Mouse (Mus musculus): ENCODE data around the gene Csf3. TPM values are rescaled to one million over a fixed set of nuclear protein-coding genes. Genes with fewer than 3 reads are reported as not detected.
"Not testable (repeated sequence)": the region's sequence is repeated elsewhere in the genome, so short reads cannot be mapped to it uniquely, and the experiment has no call there.

Csf3 gene
- not detected for total RNA-seq (2021)
- long read RNA-seq: 0 reads

GRCm38 (mm10) chr11:98701213-98701670, at the start of gene Csf3:
Gene Csf3 (plus strand): TSS chr11:98701263.
- DNase-seq (ENCODE audit: low spot score in 2 of 2): no peak

- peak in 1 of 2 experiments; percentile 28 for DNase-seq (ENCODE audit: low spot score in 2 of 2)
Measured at GRCm38 (mm10) chr11:98655076-98655475, 46.0 kb upstream of the Csf3 start.

- peak; percentile 25 to 73 for DNase-seq (ENCODE audit: low spot score in 2 of 2)
Measured at GRCm38 (mm10) chr11:98660517-98660916, 40.5 kb upstream of the Csf3 start.

GRCm38 (mm10) chr11:98664091-98664490, 37.0 kb upstream of the Csf3 start, which contains the start of gene Gsdma:
Gene Gsdma (plus strand): TSS chr11:98664351.
- no peak for DNase-seq (ENCODE audit: low spot score in 2 of 2)

GRCm38 (mm10) chr11:98668984-98669383, 32.1 kb upstream of the Csf3 start:
- no peak for DNase-seq (ENCODE audit: low spot score in 2 of 2)

- DNase-seq (ENCODE audit: low spot score in 2 of 2): no peak
Measured at GRCm38 (mm10) chr11:98671284-98671815, 29.7 kb upstream of the Csf3 start.

- no peak for DNase-seq (ENCODE audit: low spot score in 2 of 2)
Measured at GRCm38 (mm10) chr11:98671857-98672256, 29.2 kb upstream of the Csf3 start.

GRCm38 (mm10) chr11:98672482-98672881, 28.6 kb upstream of the Csf3 start:
- DNase-seq (ENCODE audit: low spot score in 2 of 2): no peak

- peak in 1 of 2 experiments; percentile 70 for DNase-seq (ENCODE audit: low spot score in 2 of 2)
Measured at GRCm38 (mm10) chr11:98673136-98673535, 27.9 kb upstream of the Csf3 start.

- DNase-seq (ENCODE audit: low spot score in 2 of 2): no peak
Measured at GRCm38 (mm10) chr11:98675829-98676363, 25.2 kb upstream of the Csf3 start.

GRCm38 (mm10) chr11:98680023-98680422, 21.0 kb upstream of the Csf3 start:
- DNase-seq (ENCODE audit: low spot score in 2 of 2): no peak

GRCm38 (mm10) chr11:98680595-98680994, 20.5 kb upstream of the Csf3 start:
- DNase-seq (ENCODE audit: low spot score in 2 of 2): not testable (repeated sequence)

GRCm38 (mm10) chr11:98681186-98681585, 19.9 kb upstream of the Csf3 start:
- no peak for DNase-seq (ENCODE audit: low spot score in 2 of 2)

- peak; percentile 97 to 98 for DNase-seq (ENCODE audit: low spot score in 2 of 2)
Measured at GRCm38 (mm10) chr11:98681786-98682745, 19.0 kb upstream of the Csf3 start, which contains the start of gene Psmd3. Gene Psmd3 (plus strand): TSS chr11:98682554.

GRCm38 (mm10) chr11:98682811-98683210, 18.3 kb upstream of the Csf3 start:
- DNase-seq (ENCODE audit: low spot score in 2 of 2): no peak

GRCm38 (mm10) chr11:98685642-98686041, 15.4 kb upstream of the Csf3 start:
- no peak for DNase-seq (ENCODE audit: low spot score in 2 of 2)

- no peak for DNase-seq (ENCODE audit: low spot score in 2 of 2)
Measured at GRCm38 (mm10) chr11:98686976-98687375, 14.1 kb upstream of the Csf3 start.

- DNase-seq (ENCODE audit: low spot score in 2 of 2): no peak
Measured at GRCm38 (mm10) chr11:98688009-98688408, 13.1 kb upstream of the Csf3 start.

GRCm38 (mm10) chr11:98693201-98693600, 7.9 kb upstream of the Csf3 start:
- no peak for DNase-seq (ENCODE audit: low spot score in 2 of 2)

GRCm38 (mm10) chr11:98693746-98694145, 7.3 kb upstream of the Csf3 start:
- no peak for DNase-seq (ENCODE audit: low spot score in 2 of 2)

GRCm38 (mm10) chr11:98694301-98694700, 6.8 kb upstream of the Csf3 start:
- DNase-seq (ENCODE audit: low spot score in 2 of 2): no peak

GRCm38 (mm10) chr11:98695408-98695807, 5.7 kb upstream of the Csf3 start:
- no peak for DNase-seq (ENCODE audit: low spot score in 2 of 2)

All from layer of hippocampus, adult 18-20 months (tissue).